Mouse (Mus musculus) cerebellum, adult 11-12 months (tissue): ENCODE measurements around the gene Tgif1.
"Not testable (repeated sequence)": the region's sequence is repeated elsewhere in the genome, so short reads cannot be mapped to it uniquely, and the experiment has no call there.

Experiments
- DNase-seq: peaks from one replicate; pipeline ENCODE4 v3.0.0; 2022

Tgif1 gene

GRCm38 (mm10) chr17:70838533-70838932 is 14.8 kb downstream of the Tgif1 start:
- DNase-seq, result no peak

- no peak for DNase-seq
These were observed 15.3 kb downstream of the Tgif1 start for GRCm38 (mm10) chr17:70838031-70838430.

GRCm38 (mm10) chr17:70837474-70837873 is 15.9 kb downstream of the Tgif1 start:
- DNase-seq, result not testable (repeated sequence)

- DNase-seq, result no peak
These were observed 16.5 kb downstream of the Tgif1 start for GRCm38 (mm10) chr17:70836820-70837219.

- no peak for DNase-seq
These were observed 18.1 kb downstream of the Tgif1 start for GRCm38 (mm10) chr17:70835071-70835790.

GRCm38 (mm10) chr17:70834430-70834965 is 18.8 kb downstream of the Tgif1 start:
- DNase-seq, result no peak

- no peak for DNase-seq
These were observed 20.8 kb downstream of the Tgif1 start for GRCm38 (mm10) chr17:70832544-70832943.

- DNase-seq, result no peak
These were observed 21.8 kb downstream of the Tgif1 start for GRCm38 (mm10) chr17:70831591-70831990.

- DNase-seq, result no peak
These were observed 23.2 kb downstream of the Tgif1 start for GRCm38 (mm10) chr17:70829943-70830715.

GRCm38 (mm10) chr17:70829217-70829616 is 24.1 kb downstream of the Tgif1 start:
- no peak for DNase-seq

GRCm38 (mm10) chr17:70828569-70828968 is 24.8 kb downstream of the Tgif1 start:
- DNase-seq, result no peak

GRCm38 (mm10) chr17:70828180-70828528 is 25.2 kb downstream of the Tgif1 start:
- DNase-seq, result no peak

- DNase-seq, result not testable (repeated sequence)
These were observed 25.7 kb downstream of the Tgif1 start for GRCm38 (mm10) chr17:70827463-70828179.

GRCm38 (mm10) chr17:70826227-70826626 is 27.1 kb downstream of the Tgif1 start:
- DNase-seq, result no peak

- no peak for DNase-seq
These were observed 30.3 kb downstream of the Tgif1 start for GRCm38 (mm10) chr17:70823083-70823482.

GRCm38 (mm10) chr17:70817862-70818451 is 35.4 kb downstream of the Tgif1 start:
- no peak for DNase-seq

GRCm38 (mm10) chr17:70815001-70815400 is 38.3 kb downstream of the Tgif1 start:
- DNase-seq, result no peak

GRCm38 (mm10) chr17:70810795-70811194 is 42.6 kb downstream of the Tgif1 start:
- no peak for DNase-seq

- no peak for DNase-seq
These were observed 43.6 kb downstream of the Tgif1 start for GRCm38 (mm10) chr17:70809776-70810175.

- DNase-seq, result no peak
These were observed 44.5 kb downstream of the Tgif1 start for GRCm38 (mm10) chr17:70808837-70809236.

- no peak for DNase-seq
These were observed 45.5 kb downstream of the Tgif1 start for GRCm38 (mm10) chr17:70807885-70808284.

GRCm38 (mm10) chr17:70806600-70806999 is 46.7 kb downstream of the Tgif1 start:
- no peak for DNase-seq

GRCm38 (mm10) chr17:70805866-70806265 is 47.5 kb downstream of the Tgif1 start:
- DNase-seq, result no peak
